Mouse (Mus musculus) hindbrain, postnatal 0 days (tissue): ENCODE measurements around the gene Tnp1. TPM values are rescaled to one million over a fixed set of nuclear protein-coding genes. Genes with fewer than 3 reads are reported as not detected.

Experiments
- ATAC-seq: fragments of 200-750 bp; cut with Nextera tagmentation; 2 replicates; pipeline ENCODE4 v1.8.0; 2017; ENCODE audit warnings: mild to moderate bottlenecking, moderate TSS enrichment, moderate library complexity
- DNase-seq: peaks from one replicate; pipeline ENCODE4 v3.0.0-alpha.2; 2015; ENCODE audit warnings: low spot score
- H3K27ac ChIP-seq: fragments of 300-500 bp; sonication (generic); 2 replicates; pipeline ENCODE4 v1.5.1; 2014; ENCODE audit warnings: mild to moderate bottlenecking
- H3K27me3 ChIP-seq: fragments of 300-500 bp; sonication (generic); 2 replicates; pipeline ENCODE4 v1.6.1; 2014; ENCODE audit warnings: low read length, mixed read lengths; ENCODE audit not compliant: insufficient read depth
- H3K36me3 ChIP-seq: fragments of 300-500 bp; sonication (generic); 2 replicates; pipeline ENCODE4 v1.6.1; 2014; ENCODE audit warnings: low read length, mixed read lengths; ENCODE audit not compliant: insufficient read depth
- H3K4me1 ChIP-seq: fragments of 300-500 bp; sonication (generic); 2 replicates; pipeline ENCODE4 v1.6.1; 2014; ENCODE audit warnings: antibody characterized with exemption, low read length, mixed read lengths; ENCODE audit not compliant: insufficient read depth
- H3K4me2 ChIP-seq: fragments of 300-500 bp; sonication (generic); 2 replicates; pipeline ENCODE4 v1.6.1; 2014; ENCODE audit warnings: low read depth, mild to moderate bottlenecking, low read length, moderate library complexity, mixed read lengths
- H3K4me3 ChIP-seq: fragments of 300-500 bp; sonication (generic); 2 replicates; pipeline ENCODE4 v1.5.1; 2014; ENCODE audit warnings: low read length
- H3K9ac ChIP-seq: fragments of 300-500 bp; sonication (generic); replicated peaks from 2 replicates; pipeline ENCODE4 v1.6.1; 2014; ENCODE audit warnings: mild to moderate bottlenecking, low read length, moderate library complexity, mixed read lengths
- H3K9me3 ChIP-seq: fragments of 300-500 bp; sonication (generic); 2 replicates; pipeline ENCODE4 v1.6.1; 2016; ENCODE audit warnings: low read length, mixed read lengths
- CTCF ChIP-seq: IDR thresholded peaks from 2 replicates; pipeline ENCODE4 v1.5.1; 2016; ENCODE audit warnings: antibody characterized with exemption, control low read depth, low read depth
- WGBS: fragments of 180-500 bp; shearing (Covaris S2); extraction: QIAGEN DNeasy Blood & Tissue Kit; methylation state at CpG from one replicate; pipeline ENCODE4 v1.1.7; 2014; 5-methylcytosine and 5-hydroxymethylcytosine counted together
- polyA plus RNA-seq: library from polyadenylated mRNA; unstranded; fragments of >200 nt; fragmentation: Nextera tagmentation; extraction: Ambion mirVana; gene quantifications from 2 replicates; pipeline ENCODE4 v1.2.1, GENCODE M21; 2015
- total RNA-seq: library from RNA; depleted of rRNA; stranded (reverse); fragments of >200 nt; gene quantifications from 2 replicates; pipeline ENCODE4 v1.2.3, GENCODE M21; 2014

Tnp1 gene
- total and polyA plus RNA-seq, 2 experiments from 2014 or later, result not detected

- DNase-seq (no peak), ATAC-seq (no peak)
- Histone ChIP-seq H3K4me3 (no peak overlapping the region), H3K27ac (no peak overlapping the region), H3K4me2 (no peak overlapping the region), H3K9ac (no peak overlapping the region), H3K9me3 (no peaks in the 10 kb centered on the region), H3K4me1 (no peaks in the 10 kb centered on the region), H3K36me3 (no peaks in the 10 kb centered on the region), H3K27me3 (no peaks in the 10 kb centered on the region)
- TF ChIP-seq CTCF, result no peak
- WGBS, result 70% methylated on average over 2 of the region's 2 CpGs
Measured at GRCm38 (mm10) chr1:72992209-72992608, 23.5 kb downstream of the Tnp1 start.

GRCm38 (mm10) chr1:72988904-72989303 is 26.8 kb downstream of the Tnp1 start:
- TF ChIP-seq CTCF, result no peak

DNA sequence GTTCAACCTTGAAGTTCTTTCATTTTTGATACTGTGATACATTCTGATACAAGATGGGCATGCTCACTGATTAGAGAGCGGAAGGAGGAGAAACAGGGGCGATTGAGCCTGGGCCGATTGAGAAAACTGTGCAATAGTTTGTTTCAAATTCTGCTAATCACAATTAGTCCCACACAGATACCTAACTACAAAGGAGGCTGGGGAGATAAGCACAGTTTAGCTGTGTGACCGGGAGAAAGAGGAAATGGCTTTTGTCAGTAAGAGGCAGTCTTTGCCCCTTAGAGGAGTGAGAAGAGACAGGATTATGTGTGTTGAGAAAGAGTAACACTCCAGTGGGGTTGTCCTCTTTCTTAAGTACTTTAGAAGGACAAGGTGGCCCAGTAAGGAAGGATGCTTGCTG is 29.0 kb downstream of the Tnp1 start:
- Histone ChIP-seq H3K36me3 (no peaks in the 10 kb centered on the region), H3K27me3 (no peaks in the 10 kb centered on the region), H3K9me3 (no peaks in the 10 kb centered on the region), H3K4me1 (no peaks in the 10 kb centered on the region), H3K27ac (no peak overlapping the region), H3K9ac (no peak overlapping the region), H3K4me3 (no peak overlapping the region), H3K4me2 (no peak overlapping the region)
- 85% methylated on average over 4 of the region's 4 CpGs for WGBS
- ATAC-seq (no peak), DNase-seq (no peak)
- TF ChIP-seq CTCF, result no peak

More at GRCm38 (mm10) chr1:72988904-72989303, 26.8 kb downstream of the Tnp1 start:
- Histone ChIP-seq H3K36me3 (no peaks in the 10 kb centered on the region), H3K4me3 (no peak overlapping the region), H3K4me1 (no peaks in the 10 kb centered on the region), H3K4me2 (no peak overlapping the region), H3K27me3 (no peaks in the 10 kb centered on the region), H3K9me3 (no peaks in the 10 kb centered on the region), H3K9ac (no peak overlapping the region), H3K27ac (no peak overlapping the region)
- WGBS, result 77% methylated on average over 3 of the region's 3 CpGs
- no peak for DNase-seq
- no peak for ATAC-seq

GRCm38 (mm10) chr1:72978956-72979355 is 36.8 kb downstream of the Tnp1 start:
- DNase-seq, result no peak
- Histone ChIP-seq H3K27me3 (no peaks in the 10 kb centered on the region), H3K4me3 (no peak overlapping the region), H3K36me3 (no peaks in the 10 kb centered on the region), H3K4me2 (no peak overlapping the region), H3K9me3 (no peaks in the 10 kb centered on the region), H3K9ac (no peak overlapping the region), H3K4me1 (no peaks in the 10 kb centered on the region), H3K27ac (no peak overlapping the region)
- ATAC-seq, result no peak
- TF ChIP-seq CTCF, result no peak
- 69% methylated on average over 9 of the region's 9 CpGs for WGBS

DNA sequence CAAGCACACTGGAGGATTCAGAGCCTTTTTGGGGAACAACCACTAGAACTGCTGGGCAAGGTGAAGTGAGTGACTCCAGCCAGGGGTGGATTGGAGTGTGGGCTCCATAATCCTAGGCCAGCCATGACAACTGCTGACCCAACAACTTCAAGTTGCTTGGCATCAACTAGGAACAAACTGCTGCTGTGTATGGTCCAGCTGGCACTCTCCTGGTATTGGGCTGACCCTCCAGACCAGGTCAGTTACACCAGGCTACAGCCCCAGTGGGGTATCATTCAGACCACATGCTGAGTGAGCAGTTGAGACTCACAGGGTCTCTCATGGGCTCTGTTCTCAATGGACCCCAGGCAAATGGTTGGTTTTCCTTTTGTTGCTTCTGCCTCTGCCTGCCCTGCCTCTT is 41.5 kb downstream of the Tnp1 start:
- no peak for TF ChIP-seq CTCF
- DNase-seq (no peak), ATAC-seq (no peak)
- Histone ChIP-seq H3K4me3 (no peak overlapping the region), H3K9ac (no peak overlapping the region), H3K9me3 (no peaks in the 10 kb centered on the region), H3K27ac (no peak overlapping the region), H3K36me3 (no peaks in the 10 kb centered on the region), H3K27me3 (no peaks in the 10 kb centered on the region), H3K4me2 (no peak overlapping the region), H3K4me1 (no peaks in the 10 kb centered on the region)

DNA sequence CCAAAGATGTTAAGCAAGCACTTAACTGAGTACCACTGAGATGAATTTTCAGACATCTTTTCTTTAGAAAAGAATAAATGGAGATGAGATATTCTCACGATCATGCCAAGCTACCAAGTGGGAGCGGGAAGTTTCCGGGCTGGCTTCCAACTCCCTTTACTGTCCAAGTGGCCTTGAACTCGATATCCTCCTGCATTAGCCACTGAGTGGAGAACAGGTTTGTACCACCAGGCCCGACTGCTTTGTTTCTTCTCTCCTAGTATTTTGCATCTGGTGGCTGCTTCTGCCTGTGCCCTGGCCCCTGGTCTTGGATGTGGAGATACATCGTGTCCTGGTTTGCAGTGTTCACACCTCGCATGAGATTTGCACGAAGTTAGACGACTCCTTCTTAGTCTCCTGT is 45.2 kb downstream of the Tnp1 start:
- Histone ChIP-seq H3K36me3 (no peaks in the 10 kb centered on the region), H3K4me2 (no peak overlapping the region), H3K4me3 (no peak overlapping the region), H3K9ac (no peak overlapping the region), H3K27me3 (no peaks in the 10 kb centered on the region), H3K9me3 (no peaks in the 10 kb centered on the region), H3K4me1 (no peaks in the 10 kb centered on the region), H3K27ac (no peak overlapping the region)
- WGBS, result 72% methylated on average over 9 of the region's 9 CpGs
- DNase-seq (no peak), ATAC-seq (no peak)
- TF ChIP-seq CTCF, result no peak

DNA sequence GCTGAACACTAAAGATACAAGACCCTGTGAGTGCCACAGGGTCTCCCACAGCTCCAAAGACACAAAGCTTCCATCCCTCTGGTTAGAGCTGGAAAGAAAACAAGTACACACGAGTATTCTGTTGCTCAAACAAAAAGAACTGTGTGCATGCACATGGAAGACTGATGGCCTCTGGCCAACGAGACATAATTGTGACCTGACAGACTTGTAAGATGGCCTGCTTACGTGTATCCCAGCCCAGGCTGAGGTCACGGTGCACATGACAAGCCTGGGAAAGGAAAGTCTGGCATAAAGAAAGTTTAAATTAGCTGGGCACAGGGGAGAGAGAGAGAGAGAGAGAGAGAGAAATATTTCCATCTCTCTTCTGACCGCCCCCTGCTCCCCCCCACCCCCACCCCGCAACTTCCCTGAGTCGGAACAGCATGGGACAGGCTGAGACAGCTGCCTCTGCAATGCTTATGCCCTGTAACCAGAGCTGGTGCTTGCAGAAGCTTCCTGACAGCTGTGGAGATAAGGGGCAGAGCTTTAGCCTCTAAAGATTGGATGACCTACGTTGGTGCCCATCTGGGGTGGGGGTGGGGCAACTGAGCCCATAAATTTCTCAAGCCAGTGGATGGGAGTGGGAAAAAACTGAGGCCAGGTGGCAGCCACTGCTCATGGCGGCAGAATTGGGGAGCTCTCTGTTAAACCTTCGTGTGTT is 46.4 kb downstream of the Tnp1 start:
- Histone ChIP-seq H3K4me2 (no peak overlapping the region), H3K4me1 (no peaks in the 10 kb centered on the region), H3K36me3 (no peaks in the 10 kb centered on the region), H3K9ac (no peak overlapping the region), H3K9me3 (no peaks in the 10 kb centered on the region), H3K27me3 (no peaks in the 10 kb centered on the region), H3K27ac (no peak overlapping the region), H3K4me3 (no peak overlapping the region)
- no peak for TF ChIP-seq CTCF
- WGBS, result 36% methylated on average over 10 of the region's 10 CpGs
- DNase-seq (no peak), ATAC-seq (0 out of 2 replicates have a peak, but pooled peaks have one; percentile 43)
